Mouse (Mus musculus) gastrocnemius, postnatal 14 days (tissue): ENCODE results near the gene Tmem220. TPM values are rescaled to one million over a fixed set of nuclear protein-coding genes. Genes with fewer than 3 reads are reported as not detected.
"Not testable (repeated sequence)": the region's sequence is repeated elsewhere in the genome, so short reads cannot be mapped to it uniquely, and the experiment has no call there.

Source experiments
- DNase-seq: peaks from one replicate; pipeline ENCODE4 v3.0.0; 2021; ENCODE audit warnings: mixed read lengths
- intact Hi-C: fragments of 180-260 bp; cut with DNase I; formaldehyde crosslinking; loops from one replicate; pipeline ENCODE4 v1.15.1; 2025; ENCODE audit warnings: low total_unique reads
- total RNA-seq, 2 experiments: library from RNA; stranded (reverse); gene quantifications; 2 replicates each; pipeline ENCODE4 v1.2.3; 2021

The Tmem220 gene
- total RNA-seq, 2 experiments from 2014 or later, result 1.0 TPM

GRCm38 (mm10) chr11:67011635-67012034, 13.3 kb upstream of the Tmem220 start:
- DNase-seq, result no peak
- intact Hi-C loops, result no loop called here

- intact Hi-C loops, result no loop called here
- peak; percentile 56 for DNase-seq
Observed at GRCm38 (mm10) chr11:67017801-67018591, 7.0 kb upstream of the Tmem220 start.

- intact Hi-C loops, result loop anchor here (5.0 kb wide), 1 partner anchor 113 kb away; no protein-coding TSS in a partner anchor
- DNase-seq, result no peak
Observed at GRCm38 (mm10) chr11:67019711-67020475, 5.1 kb upstream of the Tmem220 start.

GRCm38 (mm10) chr11:67020948-67021347, 4.0 kb upstream of the Tmem220 start:
- intact Hi-C loops, result loop anchor here (5.0 kb wide), 1 partner anchor 114 kb away; no protein-coding TSS in a partner anchor
- peak; percentile 71 for DNase-seq

- no peak for DNase-seq
- intact Hi-C loops, result loop anchor here (5.0 kb wide), 1 partner anchor 115 kb away; no protein-coding TSS in a partner anchor
Observed at GRCm38 (mm10) chr11:67022354-67023115, 2.4 kb upstream of the Tmem220 start.

GRCm38 (mm10) chr11:67023191-67023590, 1.8 kb upstream of the Tmem220 start:
- DNase-seq, result not testable (repeated sequence)
- intact Hi-C loops, result loop anchor here (5.0 kb wide), 1 partner anchor 116 kb away; no protein-coding TSS in a partner anchor

DNA sequence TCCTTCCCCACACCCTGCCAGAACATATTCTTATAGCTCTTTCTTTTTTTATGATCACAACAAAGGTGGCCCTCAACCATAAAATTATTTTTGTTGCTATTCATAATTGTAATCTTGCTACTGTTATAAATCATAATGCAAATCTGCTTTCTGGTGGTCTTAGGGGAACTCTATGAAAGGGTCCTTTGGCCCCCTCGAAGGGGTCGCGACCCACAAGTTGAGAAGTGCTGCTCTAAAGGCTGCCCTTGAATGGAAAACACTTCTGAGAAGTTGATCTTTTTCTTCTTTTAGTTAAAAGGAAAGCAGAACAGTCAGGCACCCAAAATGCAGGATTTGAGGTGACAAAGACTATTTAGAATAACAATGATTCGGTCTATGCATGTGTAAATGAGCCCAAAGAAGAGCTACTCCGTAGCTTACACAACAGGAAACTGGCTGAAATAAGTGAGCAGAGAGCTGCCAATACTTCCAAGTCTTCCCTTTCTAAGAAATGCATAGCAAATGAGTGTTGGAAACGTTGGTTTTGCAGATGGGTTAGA, 1.1 kb upstream of the Tmem220 start:
- intact Hi-C loops, result loop anchor here (5.0 kb wide), 1 partner anchor 117 kb away; no protein-coding TSS in a partner anchor
- DNase-seq, result no peak

GRCm38 (mm10) chr11:67030904-67031602, 6.1 kb downstream of the Tmem220 start:
- intact Hi-C loops, result no loop called here

GRCm38 (mm10) chr11:67031603-67031915, 6.6 kb downstream of the Tmem220 start:
- no peak for DNase-seq
- intact Hi-C loops, result no loop called here

More at GRCm38 (mm10) chr11:67030904-67031602, 6.1 kb downstream of the Tmem220 start:
- no peak for DNase-seq

DNA sequence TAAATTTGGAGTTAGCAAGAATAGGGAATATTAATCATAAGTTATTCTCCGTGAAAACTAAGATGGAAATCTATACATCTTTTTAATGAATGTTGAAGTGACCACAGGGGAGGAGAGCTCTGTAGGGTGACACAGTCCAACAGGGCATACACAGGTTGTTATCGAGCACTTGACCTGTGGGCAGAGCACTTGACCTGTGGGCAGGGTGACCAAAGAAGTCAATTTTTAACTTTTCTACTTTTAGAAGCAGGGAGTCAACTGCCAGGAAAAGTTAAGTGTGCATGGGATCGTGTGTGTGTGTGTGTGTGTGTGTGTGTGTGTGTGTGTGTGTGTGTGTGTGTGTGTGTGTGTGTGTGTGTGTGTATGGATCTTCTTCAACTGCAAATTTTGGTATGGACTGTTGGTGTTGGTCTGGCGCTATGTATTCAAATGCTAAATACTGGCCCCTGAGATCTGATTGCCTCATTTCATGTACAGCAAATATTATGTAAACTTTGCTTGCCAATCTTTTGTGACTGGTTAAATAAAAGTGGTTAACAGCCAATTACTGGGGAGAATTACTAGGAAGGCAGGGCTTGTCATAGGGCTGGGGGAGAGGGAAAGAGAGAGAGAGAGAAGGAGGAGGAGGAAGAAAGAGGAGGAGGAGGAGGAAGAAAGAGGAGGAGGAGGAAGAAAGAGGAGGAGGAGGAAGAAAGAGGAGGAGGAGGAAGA, 10.0 kb downstream of the Tmem220 start:
- no peak for DNase-seq
- intact Hi-C loops, result no loop called here

DNA sequence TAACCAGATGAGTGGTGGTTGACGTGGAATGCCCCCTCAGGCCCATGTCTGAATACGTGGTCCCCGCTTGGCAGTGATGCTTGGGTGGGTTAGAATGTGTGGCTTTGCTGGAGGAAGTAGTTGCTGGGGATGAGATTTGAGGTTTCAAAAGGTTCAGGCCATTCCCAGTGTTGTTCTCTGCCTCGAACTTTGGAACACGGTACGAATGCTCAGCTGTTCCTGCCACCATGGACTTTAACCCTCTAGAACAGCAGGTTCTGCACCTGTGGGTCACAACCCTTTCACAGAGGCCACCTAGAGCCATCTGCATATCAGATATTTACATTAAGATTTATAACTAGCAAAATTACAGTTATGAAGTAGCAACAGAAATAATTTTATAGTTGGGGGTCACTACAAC, 11.3 kb downstream of the Tmem220 start:
- intact Hi-C loops, result no loop called here
- no peak for DNase-seq

DNA sequence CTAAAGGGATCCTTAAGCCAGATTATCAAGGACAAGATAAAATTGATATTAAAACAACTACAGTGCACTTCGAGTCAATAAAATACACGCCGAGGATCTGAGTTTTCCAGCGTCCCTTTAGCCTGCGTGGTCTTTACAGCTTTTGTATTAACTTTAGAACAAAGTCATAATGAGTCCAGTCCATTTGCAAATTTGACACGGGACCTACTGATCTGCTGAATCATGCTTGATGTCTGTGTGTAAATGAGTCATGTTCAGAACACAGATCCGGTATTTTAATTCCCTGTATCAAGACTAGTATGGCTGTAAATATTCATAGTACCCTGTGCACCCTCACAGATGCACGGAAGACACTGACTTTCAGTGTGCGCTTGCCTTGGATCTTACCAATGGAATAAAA, 11.9 kb downstream of the Tmem220 start:
- DNase-seq, result no peak
- intact Hi-C loops, result no loop called here

DNA sequence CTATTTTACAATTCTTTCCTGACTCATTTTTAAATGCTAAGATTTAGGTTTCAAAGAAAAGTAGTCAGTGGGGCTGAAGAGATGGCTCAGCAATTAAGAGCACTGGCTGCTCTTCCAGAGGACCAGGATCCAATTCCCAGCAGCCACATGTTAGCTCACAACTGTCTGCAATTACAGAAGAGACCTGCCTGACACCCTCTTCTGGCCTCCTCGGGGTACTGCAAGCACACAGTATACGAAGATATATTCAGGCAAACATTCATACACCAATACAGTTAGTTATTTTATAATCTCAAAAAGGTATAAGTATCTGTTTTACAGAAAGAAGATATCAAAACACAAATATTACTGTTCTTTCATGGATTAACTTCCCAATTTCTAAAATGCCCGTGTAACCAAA, 14.8 kb downstream of the Tmem220 start:
- DNase-seq, result no peak
- intact Hi-C loops, result no loop called here

DNA sequence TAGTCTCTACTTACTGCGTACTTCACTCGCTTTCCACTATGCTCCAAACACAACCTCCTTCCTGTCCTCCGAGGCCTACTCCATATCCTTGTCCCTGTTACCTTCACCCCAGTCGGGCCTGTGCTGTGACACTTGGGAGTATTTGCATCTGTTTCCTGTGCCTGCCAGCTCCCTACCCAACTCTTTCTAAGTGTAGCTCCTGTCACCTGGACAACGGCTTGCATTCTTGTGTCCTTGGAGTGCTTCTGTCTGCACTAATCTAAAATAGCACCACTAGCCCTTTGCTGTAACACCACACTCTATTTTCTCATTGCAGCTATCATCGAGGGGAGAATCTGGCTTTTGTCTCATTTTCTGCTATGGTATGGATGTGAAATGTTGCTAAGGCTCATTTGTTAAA, 15.5 kb downstream of the Tmem220 start:
- DNase-seq, result no peak
- intact Hi-C loops, result no loop called here

DNA sequence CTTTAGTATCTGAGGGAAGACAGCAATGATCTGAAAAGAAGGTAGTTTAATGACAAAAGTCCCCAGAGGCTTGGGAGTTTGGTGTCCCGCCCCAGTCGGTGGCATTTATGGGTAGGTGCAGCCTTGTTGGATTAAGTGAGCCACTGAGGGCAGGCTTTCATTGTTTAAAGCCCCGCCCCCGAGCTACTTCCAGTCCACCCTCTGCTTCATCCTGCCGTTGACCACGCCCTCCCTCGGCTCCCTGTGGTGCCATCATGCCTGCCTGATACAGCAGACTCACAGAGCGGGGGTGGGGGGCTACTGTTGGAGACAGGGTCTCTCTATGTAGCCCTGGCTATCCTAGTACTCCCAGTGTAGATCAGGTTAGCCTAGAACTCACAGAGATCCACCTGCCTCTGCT, 18.1 kb downstream of the Tmem220 start:
- DNase-seq, result no peak
- intact Hi-C loops, result no loop called here

GRCm38 (mm10) chr11:67044959-67045358, 20.0 kb downstream of the Tmem220 start:
- intact Hi-C loops, result no loop called here
- DNase-seq, result no peak

DNA sequence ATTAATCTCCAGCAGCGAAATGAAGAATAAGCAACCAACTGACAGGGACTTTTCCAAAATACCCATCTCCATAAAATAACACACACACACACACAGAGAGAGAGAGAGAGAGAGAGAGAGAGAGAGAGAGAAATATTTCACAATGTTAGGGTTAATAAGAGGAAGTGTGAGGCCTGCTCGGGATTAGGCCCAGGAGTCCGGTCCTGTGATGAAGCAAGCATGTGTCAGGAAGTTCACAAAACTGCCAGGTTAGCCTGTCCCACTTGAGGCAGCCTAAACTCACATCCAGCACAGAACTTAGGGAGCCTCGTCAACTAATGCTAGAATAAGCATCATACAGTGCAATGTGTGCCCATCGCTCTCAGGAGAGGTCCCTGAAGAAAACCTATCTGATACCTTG, 22.2 kb downstream of the Tmem220 start:
- no peak for DNase-seq
- intact Hi-C loops, result no loop called here

DNA sequence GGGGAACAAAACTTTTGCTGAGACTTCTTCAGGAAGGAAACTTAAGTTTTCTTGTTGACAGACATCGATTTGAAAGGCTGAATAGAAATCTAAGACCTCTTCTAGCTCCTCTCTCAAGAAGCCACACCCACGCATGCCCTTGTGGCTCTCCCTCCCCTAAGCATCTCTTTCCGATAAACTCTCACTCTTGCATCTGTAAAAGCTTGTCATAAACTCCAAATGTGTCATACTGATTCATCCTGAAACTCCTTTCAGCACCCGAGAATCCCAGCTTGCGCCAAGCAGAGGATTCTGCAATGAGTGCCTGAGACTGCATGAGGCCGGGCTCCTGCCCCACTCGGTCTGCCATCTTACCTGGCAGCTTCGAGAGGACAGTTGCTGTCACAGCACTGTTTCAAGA, 23.5 kb downstream of the Tmem220 start:
- intact Hi-C loops, result no loop called here
- DNase-seq, result no peak

DNA sequence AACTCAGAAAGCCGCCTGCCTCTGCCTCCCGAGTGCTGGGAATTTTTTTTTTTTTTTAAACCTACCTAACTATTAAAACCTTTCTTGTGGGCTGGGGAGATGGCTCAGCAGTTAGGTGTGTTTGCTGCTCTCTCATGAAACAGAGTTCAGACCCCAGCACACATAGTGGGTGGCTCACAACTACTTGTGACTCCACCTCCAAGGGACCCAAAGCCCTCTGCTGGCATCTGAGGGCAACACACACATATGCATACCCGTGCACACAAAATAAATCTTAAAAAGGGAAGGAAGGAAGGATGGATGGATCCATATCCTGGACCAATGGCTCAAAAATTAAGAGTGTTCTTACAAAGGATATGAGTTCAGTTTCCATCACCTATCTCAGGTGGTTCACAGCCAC, 24.3 kb downstream of the Tmem220 start:
- intact Hi-C loops, result no loop called here
- no peak for DNase-seq
